Mouse (Mus musculus) ES-E14 (cell line): ENCODE results near the gene Hsd17b3.

Experiments used
- CHD2 ChIP-seq: IDR thresholded peaks from 2 replicates; pipeline ENCODE4 v1.6.1; 2014; ENCODE audit warnings: mild to moderate bottlenecking, low read depth, low read length, inconsistent platforms
- MAFK ChIP-seq: IDR thresholded peaks from 2 replicates; pipeline ENCODE4 v1.6.1; 2014; ENCODE audit warnings: mild to moderate bottlenecking, low read depth, low read length, inconsistent platforms; ENCODE audit not compliant: insufficient read depth

DNA sequence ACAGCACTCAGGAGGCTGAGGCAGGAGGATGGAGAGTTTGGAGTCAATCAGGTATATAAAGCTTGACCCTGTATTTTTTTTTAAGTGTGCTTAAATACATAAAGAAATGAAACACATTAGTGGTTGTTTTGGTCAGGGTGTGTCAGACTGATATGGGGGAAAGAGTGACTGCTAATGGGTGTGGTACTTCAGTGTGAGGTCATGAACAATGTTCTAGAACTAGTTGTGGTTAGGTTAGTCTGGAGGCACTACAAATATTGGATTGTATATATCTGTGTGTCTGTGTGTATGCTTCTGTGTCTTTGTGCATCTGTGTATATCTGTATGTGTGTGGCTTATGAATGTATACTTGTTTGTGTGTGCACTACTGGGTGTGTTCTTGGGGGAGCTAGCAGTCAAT lies 39.5 kb downstream of the Hsd17b3 start:
- TF ChIP-seq CHD2, result no peak
- TF ChIP-seq MAFK, result no peak
